Mouse (Mus musculus) liver, postnatal 0 days (tissue): ENCODE measurements at regions not wholly inside any gene's neighbourhood (a gene's known extent, or its start where the extent isn't known, plus 50 kb on each side); places are given as distances from the start of the nearest gene placed in this dataset.

ENCODE experiments used
- CTCF ChIP-seq: sonication (generic); IDR thresholded peaks from 2 replicates; pipeline ENCODE4 v1.5.1; 2016; ENCODE audit warnings: antibody characterized with exemption, low read depth
- EP300 ChIP-seq: IDR thresholded peaks from 2 replicates; pipeline ENCODE4 v1.6.1; 2016; ENCODE audit warnings: antibody characterized with exemption, low read depth, mild to moderate bottlenecking

GRCm38 (mm10) chr13:84374711-84375257, 152.7 kb downstream of the Tmem161b start:
- TF ChIP-seq CTCF (no peak), EP300 (no peak)
